In genomic region chr7:58400594-58400993, GRCm38 (mm10) we compare ENCODE assay signal across 21 mouse cellular contexts.
DNase-seq lines count a peak whose midpoint lies in the region; ATAC-seq and TF ChIP-seq lines count a peak whose summit lies in the region.
"Had no signal": no experiment of that assay in that cellular context is flagged by ENCODE, and none has a peak within 500 bp of the region (broad histone marks: within the 10 kb centered on the region; RNA-seq: fewer than 3 reads in every experiment).

No protein-coding gene starts in this region.

- H3K4me3 ChIP-seq in MEL (ENCODE audit: control insufficient read depth in 1 of 2, insufficient read depth in 1 of 2, low read depth in 2 of 2, low read length in 2 of 2): no peak overlapping the region
- no peak overlapping the region for H3K4me3 ChIP-seq in liver, embryonic 14.5 days (ENCODE audit: insufficient read depth in 1 of 2, low read depth in 2 of 2, low read length in 2 of 2)
- H3K4me3 ChIP-seq: heart, embryonic 10.5 days had no signal

- H3K79me2 ChIP-seq in MEL (ENCODE audit: control insufficient read depth, insufficient read depth, low read length, poor library complexity): no peaks in the 10 kb centered on the region

- H3K9ac ChIP-seq in MEL (ENCODE audit: control insufficient read depth, low read depth, low read length, poor library complexity, severe bottlenecking): no peak overlapping the region
- no peak overlapping the region for H3K9ac ChIP-seq in liver, embryonic 14.5 days (replicated peaks)
- H3K9ac ChIP-seq: forebrain, embryonic 13.5 days; intestine, embryonic 15.5 days had no signal

- no peaks in the 10 kb centered on the region for H3K9me3 ChIP-seq in MEL (replicated peaks; ENCODE audit: insufficient read depth, low read length)
- H3K9me3 ChIP-seq in liver, embryonic 14.5 days (ENCODE audit: control insufficient read depth, low read length): no peaks in the 10 kb centered on the region
- H3K9me3 ChIP-seq: embryonic facial prominence, embryonic 10.5 days; forebrain, embryonic 13.5 days; heart, embryonic 10.5 days; hindbrain, embryonic 13.5 days; intestine, embryonic 15.5 days had no signal

- H3K27ac ChIP-seq in MEL (ENCODE audit: control insufficient read depth, low read depth, low read length): no peak overlapping the region
- H3K27ac ChIP-seq in liver, embryonic 14.5 days: no peak overlapping the region
- H3K27ac ChIP-seq: embryonic facial prominence, embryonic 10.5 days; forebrain, embryonic 13.5 days; heart, embryonic 10.5 days; hindbrain, embryonic 13.5 days; intestine, embryonic 15.5 days had no signal

- DNase-seq in MEL (ENCODE audit: low read depth, low spot score) (peak; percentile 22), liver (peak; percentile 4)
- DNase-seq in liver, embryonic 14.5 days (ENCODE audit: low read depth in 3 of 3, low spot score in 3 of 3): peak in 2 of 3 experiments; percentile 1 to 17
- DNase-seq in naive thymus-derived CD4-positive, alpha-beta T cell, adult 2 months (ENCODE audit: low read depth): peak; percentile 24
- no peak for DNase-seq in adrenal gland, adult 2 months
- DNase-seq in heart, adult 8-10 months (ENCODE audit: low spot score): no peak
- DNase-seq: adrenal gland, postnatal 25 days; cerebellum, adult 11 months; cerebellum, postnatal 36 days; gastrocnemius, postnatal 36 days; heart, adult 11 months; heart, postnatal 10 days had no signal

- peak; percentile 35 to 71; a peak in 3 of 4 replicates for TF ChIP-seq EP300 in MEL (IDR thresholded peaks at IDR 0.05; ENCODE audit: low read depth in 1 of 2, low read length in 2 of 2)
- peak; percentile 59 for TF ChIP-seq EP300 in liver, embryonic 14.5 days (IDR thresholded peaks at IDR 0.05; ENCODE audit: low read depth)

- peak; percentile 26; the same call in 1 of the 2 replicates for ATAC-seq in liver, embryonic 14.5 days (ENCODE audit: insufficient read depth)
- no peak for ATAC-seq in cerebellum, adult (ENCODE audit: insufficient number of reproducible peaks, low FRiP score, low TSS enrichment)
- ATAC-seq: activated CD4-positive, CD25-positive, alpha-beta regulatory T cell, adult 4 months; forebrain, embryonic 13.5 days; hindbrain, postnatal 0 days; intestine, embryonic 15.5 days; Patski had no signal

- 11% methylated on average over 1 of the region's 1 CpGs for WGBS in liver, embryonic 14.5 days (ENCODE audit: insufficient replicate concordance)

- TF ChIP-seq CTCF in MEL (IDR thresholded peaks at IDR 0.05 in 2 of 3, conservative IDR thresholded peaks at IDR 0.05 in 1 of 3; ENCODE audit: control insufficient read depth in 1 of 3, insufficient read depth in 1 of 3, low read depth in 2 of 3, low read length in 3 of 3, poor library complexity in 1 of 3, severe bottlenecking in 1 of 3): no peak
- no peak for TF ChIP-seq CTCF in liver, embryonic 14.5 days (IDR thresholded peaks at IDR 0.05; ENCODE audit: low read depth)

- no peak overlapping the region for H3K4me2 ChIP-seq in liver, embryonic 14.5 days (ENCODE audit: low read depth)

- no peaks in the 10 kb centered on the region for H3K4me1 ChIP-seq in MEL (ENCODE audit: control insufficient read depth in 1 of 2, insufficient read depth in 2 of 2, low read length in 2 of 2)
- H3K4me1 ChIP-seq in liver, embryonic 14.5 days (replicated peaks; ENCODE audit: control insufficient read depth in 2 of 2, insufficient read depth in 2 of 2, low read length in 1 of 2): peaks cover 5 to 8% of the 10 kb centered on the region in 2 experiments; a peak in 2 of 4 replicates

- TF ChIP-seq RAD21 in MEL (IDR thresholded peaks at IDR 0.05; ENCODE audit: low read depth, low read length): no peak

- no peaks in the 10 kb centered on the region for H3K27me3 ChIP-seq in MEL (ENCODE audit: control insufficient read depth in 1 of 2, insufficient read depth in 2 of 2, low read length in 2 of 2)
- no peaks in the 10 kb centered on the region for H3K27me3 ChIP-seq in liver, embryonic 14.5 days (ENCODE audit: control insufficient read depth, insufficient read depth, low read length)
- H3K27me3 ChIP-seq: forebrain, embryonic 13.5 days; hindbrain, embryonic 13.5 days; intestine, embryonic 15.5 days; Patski had no signal

- peaks cover 0 to 3% of the 10 kb centered on the region in 2 experiments; a peak in 1 of 4 replicates for H3K36me3 ChIP-seq in MEL (ENCODE audit: control insufficient read depth in 1 of 2, insufficient read depth in 2 of 2, low read length in 2 of 2)
- H3K36me3 ChIP-seq in liver, embryonic 14.5 days (replicated peaks; ENCODE audit: control insufficient read depth, insufficient read depth, low read depth): no peaks in the 10 kb centered on the region
- H3K36me3 ChIP-seq: embryonic facial prominence, embryonic 10.5 days; heart, embryonic 10.5 days; hindbrain, embryonic 13.5 days; intestine, embryonic 15.5 days had no signal

- no peak for TF ChIP-seq POLR2A in MEL (IDR thresholded peaks at IDR 0.05; ENCODE audit: control insufficient read depth in 1 of 2, insufficient read depth in 1 of 2, low read depth in 1 of 2, low read length in 2 of 2, poor library complexity in 1 of 2)

TF ChIP-seq in MEL, 35 proteins besides CTCF, POLR2A, EP300 and RAD21:
- no peak for TF ChIP-seq USF1 (IDR thresholded peaks at IDR 0.05; ENCODE audit: low read depth, low read length)
- no peak for TF ChIP-seq USF2 (IDR thresholded peaks at IDR 0.05; ENCODE audit: borderline replicate concordance in 1 of 2, insufficient read depth in 1 of 2, low read depth in 1 of 2, low read length in 2 of 2)
- TF ChIP-seq MAX (IDR thresholded peaks at IDR 0.05; ENCODE audit: low read length): no peak
- no peak for TF ChIP-seq BHLHE40 (IDR thresholded peaks at IDR 0.05; ENCODE audit: borderline replicate concordance, low read depth, low read length)
- TF ChIP-seq POLR2AphosphoS5 (IDR thresholded peaks at IDR 0.05; ENCODE audit: borderline replicate concordance, low read depth, low read length): no peak
- TF ChIP-seq ELF1 (IDR thresholded peaks at IDR 0.05; ENCODE audit: low read depth, low read length): no peak
- peak; percentile 84 for TF ChIP-seq TCF12 (IDR thresholded peaks at IDR 0.05; ENCODE audit: low read depth, low read length)
- TF ChIP-seq RCOR1 (IDR thresholded peaks at IDR 0.05; ENCODE audit: low read depth, low read length): peak; percentile 30; the same call in 1 of the 2 replicates
- peak; percentile 59 for TF ChIP-seq GATA1 (IDR thresholded peaks at IDR 0.05; ENCODE audit: low read depth, low read length)
- TF ChIP-seq ZC3H11A (IDR thresholded peaks at IDR 0.05; ENCODE audit: low read depth, low read length): no peak
- TF ChIP-seq ETS1 (IDR thresholded peaks at IDR 0.05; ENCODE audit: low read depth, low read length): no peak
- TF ChIP-seq TBP (IDR thresholded peaks at IDR 0.05; ENCODE audit: low read depth, low read length): no peak
- no peak for TF ChIP-seq MYB (IDR thresholded peaks at IDR 0.05; ENCODE audit: low read depth, low read length)

Comparison
In these comparisons a context has a peak if more than half of its experiments do, and no peak if none do; other contexts are left out.
1. DNase-seq: peak in MEL (single experiment), liver (single experiment), liver, embryonic 14.5 days (2 of 3) and naive thymus-derived CD4-positive, alpha-beta T cell, adult 2 months (single experiment); none in adrenal gland, adult 2 months (single experiment) and heart, adult 8-10 months (single experiment).